Mouse (Mus musculus): Measurements from ENCODE around the gene Tigit.

DNA sequence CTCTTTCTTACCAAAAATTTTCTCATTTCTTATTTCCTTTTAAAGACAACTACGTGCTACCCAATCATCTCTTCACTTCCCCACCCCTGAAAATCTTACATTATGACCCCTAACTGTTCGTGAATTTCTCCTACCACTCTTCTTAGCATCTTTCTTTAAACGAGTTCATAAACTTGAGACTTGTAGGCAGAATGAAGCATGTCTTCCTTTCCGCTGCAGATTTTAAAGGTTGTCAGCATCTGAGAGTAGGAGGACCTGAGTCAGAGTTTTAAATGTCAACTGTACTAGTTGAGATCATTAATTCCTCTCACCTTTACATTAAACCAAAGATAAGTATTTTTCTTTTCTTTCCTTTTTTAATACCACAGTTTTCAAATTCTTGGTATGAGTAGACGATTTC lies 35.3 kb downstream of the Tigit start:
- TF ChIP-seq CTCF (IDR thresholded peaks at IDR 0.05; ENCODE audit: low read depth), result no peak
- TF ChIP-seq EP300 (optimal IDR thresholded peaks at IDR 0.05), result no peak
